Mouse (Mus musculus) natural killer cell, adult 2 months (primary cell): ENCODE results near the gene Wdr4.

Experiments
- DNase-seq, 2 experiments: peaks; one replicate each; pipeline ENCODE4 v3.0.0; 2022; ENCODE audit warnings: low spot score in 2 of 2

Wdr4 gene

DNA sequence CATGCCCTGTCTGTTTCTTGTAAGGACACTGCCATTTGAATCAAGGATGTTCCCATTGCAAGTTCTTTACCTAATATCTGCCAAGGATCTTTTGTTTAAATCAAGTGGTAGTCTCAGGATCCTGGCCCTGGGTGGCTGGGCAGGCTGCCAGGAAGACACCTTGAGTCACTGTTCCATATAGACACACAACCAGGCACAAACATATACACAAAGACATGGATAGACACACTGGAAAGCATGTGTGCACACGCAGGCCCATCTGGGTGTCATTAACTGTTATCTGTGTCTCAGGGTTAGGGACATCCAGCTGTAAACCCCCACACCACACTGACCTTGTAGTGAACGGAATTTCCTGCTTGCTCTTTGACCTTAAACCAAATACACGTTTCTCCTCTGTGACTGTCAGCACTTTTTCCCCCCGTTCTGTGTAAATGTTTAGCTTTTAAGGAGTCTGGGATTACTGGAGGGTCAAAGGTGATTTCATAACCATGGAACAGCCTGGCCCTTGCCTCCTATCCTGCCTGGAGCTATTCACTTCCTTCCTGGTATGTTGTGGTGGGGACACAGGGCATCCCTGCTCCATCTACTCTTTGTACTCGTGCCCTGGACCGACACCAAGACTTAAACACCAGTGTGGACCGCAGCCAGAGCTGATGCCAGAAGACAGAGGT is 74.6 kb downstream of the Wdr4 start:
- DNase-seq = no peak
